Mouse (Mus musculus) cerebellum, postnatal 4 days (tissue): ENCODE results near the gene Top3b.
"Not testable (repeated sequence)": the region's sequence is repeated elsewhere in the genome, so short reads cannot be mapped to it uniquely, and the experiment has no call there.

Source experiments
- DNase-seq, 2 experiments: peaks; one replicate each; pipeline ENCODE4 v3.0.0; 2022; ENCODE audit warnings: low spot score in 2 of 2, mixed read lengths in 1 of 2

Top3b gene

DNA sequence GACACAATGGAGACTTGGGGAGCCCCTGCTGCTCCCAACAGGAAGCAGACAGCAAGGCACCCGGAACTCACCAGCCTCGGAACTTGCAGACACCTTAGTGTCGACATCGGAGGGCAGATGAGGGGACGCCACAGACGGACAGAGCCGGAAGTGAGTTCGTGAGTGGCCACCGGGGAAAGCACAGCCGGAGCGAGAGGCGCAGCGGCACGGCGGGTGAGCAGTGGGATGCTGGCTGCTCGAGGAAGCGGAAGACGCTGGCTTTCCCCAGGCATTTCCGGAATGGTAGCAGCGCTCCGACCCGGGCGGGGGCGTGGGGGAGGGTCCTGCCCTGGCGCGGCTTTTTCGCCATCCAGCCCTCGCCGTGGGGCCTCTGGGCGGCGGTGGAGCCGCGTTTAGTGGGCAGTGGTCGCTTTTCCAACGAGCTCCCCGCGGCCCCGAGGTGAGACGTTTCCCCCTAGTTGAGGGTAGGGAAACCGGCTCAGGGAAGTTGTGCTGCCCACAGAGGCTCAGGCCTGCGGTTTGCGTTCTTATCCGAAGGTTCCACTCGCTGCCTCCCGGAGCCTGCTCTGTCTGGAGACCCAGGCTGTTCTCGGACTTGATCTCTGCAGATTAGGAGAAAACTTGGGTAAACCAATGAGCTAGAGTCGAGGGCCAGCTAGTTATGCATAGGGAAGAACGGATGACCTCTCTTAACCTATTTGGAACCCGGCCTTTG lies at the start of gene Top3b, which contains the start of gene Vpreb1:
Gene Top3b, plus strand, starts transcription at position 120 of the 715 bp plus-strand sequence.
Gene Vpreb1, minus strand, starts transcription at position 227 of the 715 bp plus-strand sequence.
- DNase-seq = peak; percentile 78 to 84

GRCm38 (mm10) chr16:16825476-16825875 lies 45.1 kb upstream of the Top3b start:
- DNase-seq = no peak

DNA sequence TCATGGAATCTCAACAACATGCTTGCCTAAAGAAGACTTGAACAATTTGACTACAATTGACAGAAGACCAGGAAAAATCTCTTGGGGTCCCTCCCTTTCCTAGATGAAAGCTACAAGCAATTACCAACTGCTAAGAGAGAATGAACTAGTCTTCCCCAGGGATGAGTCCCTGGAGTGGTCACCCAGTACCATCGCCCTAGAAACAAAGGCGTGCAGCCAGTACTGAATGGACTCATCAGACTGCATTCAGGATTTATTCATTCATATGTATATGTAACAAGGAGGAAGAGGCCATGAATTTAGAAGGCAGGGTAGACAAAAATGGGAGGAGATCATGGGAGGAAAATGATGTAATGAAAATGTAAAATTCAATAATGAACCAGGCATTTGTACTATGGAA lies 44.3 kb upstream of the Top3b start:
- DNase-seq = no peak

DNA sequence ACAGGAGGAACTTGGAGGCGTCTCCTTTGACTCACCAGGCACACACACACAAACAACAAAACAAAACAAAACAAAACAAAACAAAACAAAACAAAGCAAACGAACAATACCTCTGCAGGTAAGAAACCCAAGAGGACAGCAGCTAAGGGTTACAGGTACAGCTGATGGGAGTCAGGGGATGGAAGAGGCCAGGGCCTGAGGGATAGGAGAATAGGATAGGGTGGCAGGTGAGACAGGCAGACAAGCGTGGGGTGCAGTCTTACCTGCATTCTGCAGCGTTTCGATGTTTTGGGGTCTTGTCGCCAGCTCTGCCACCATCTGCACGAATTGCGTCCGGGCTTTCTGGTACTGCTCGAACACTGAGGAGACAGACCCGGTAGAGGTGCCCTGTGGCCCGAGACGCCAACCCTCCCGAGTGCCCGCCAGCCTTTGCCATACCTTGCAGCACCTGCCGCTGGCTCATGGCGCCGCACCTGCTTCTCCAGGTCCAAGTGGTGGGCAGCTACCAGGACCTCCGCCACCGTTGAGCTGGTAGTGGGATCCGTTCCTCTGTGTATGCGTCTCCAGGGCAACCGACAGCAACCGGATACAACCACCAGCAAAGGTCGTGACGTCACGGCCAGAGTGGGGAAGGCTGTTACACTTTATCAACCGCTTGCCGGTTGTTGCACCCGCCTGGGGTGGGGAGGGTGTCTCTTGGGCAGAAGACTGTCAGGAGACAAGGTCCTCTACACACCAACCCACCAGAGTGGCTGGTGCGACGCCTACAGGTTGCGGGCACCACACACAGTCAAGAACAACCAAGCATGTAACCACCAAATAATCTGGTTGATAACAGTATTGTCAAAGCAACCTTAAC lies 41.5 kb upstream of the Top3b start, which contains the start of gene Spag6l:
Gene Spag6l, minus strand, starts transcription at position 700 of the 859 bp plus-strand sequence.
- DNase-seq = peak in 1 of 2 experiments; percentile 37

DNA sequence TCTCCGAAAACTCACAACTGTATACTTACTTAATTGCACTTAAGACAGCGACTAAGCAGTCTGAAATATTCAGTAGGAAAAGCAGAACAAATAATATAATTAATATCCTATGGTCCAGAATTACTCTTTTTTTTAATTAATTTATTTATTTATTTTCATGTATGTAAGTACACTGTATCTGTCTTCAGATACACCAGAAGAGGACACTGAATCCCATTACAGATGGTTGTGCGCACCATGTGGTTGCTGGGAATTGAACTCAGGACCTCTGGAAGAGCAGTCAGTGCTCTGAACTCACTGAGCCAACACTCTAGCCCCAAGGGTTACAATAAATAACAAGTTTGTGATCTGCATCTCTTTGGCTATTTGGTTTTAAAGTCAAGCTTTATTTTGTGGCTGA lies 40.9 kb upstream of the Top3b start:
- DNase-seq = no peak

GRCm38 (mm10) chr16:16849196-16849595 lies 21.3 kb upstream of the Top3b start:
- no peak for DNase-seq

GRCm38 (mm10) chr16:16852411-16852810 lies 18.1 kb upstream of the Top3b start:
- no peak for DNase-seq

GRCm38 (mm10) chr16:16854836-16855235 lies 15.7 kb upstream of the Top3b start:
- DNase-seq = no peak

- DNase-seq = no peak
Measured at GRCm38 (mm10) chr16:16855541-16855940, 15.0 kb upstream of the Top3b start.

DNA sequence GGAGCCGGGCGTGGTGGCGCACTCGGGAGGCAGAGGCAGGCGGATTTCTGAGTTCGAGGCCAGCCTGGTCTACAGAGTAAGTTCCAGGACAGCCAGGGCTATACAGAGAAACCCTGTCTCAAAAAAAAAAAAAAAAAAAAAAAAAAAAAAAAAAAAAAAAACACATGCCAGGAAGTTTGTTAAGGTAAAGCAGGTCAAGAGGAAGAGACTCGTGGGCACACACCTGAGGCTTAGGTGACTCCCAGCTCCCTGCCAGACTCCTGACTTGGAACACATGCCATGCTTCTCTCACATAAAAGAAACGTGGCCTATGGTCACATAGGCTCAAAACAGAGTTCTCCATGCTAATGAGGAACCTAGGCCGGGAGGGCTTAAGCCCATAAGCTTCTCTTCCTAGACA lies 14.5 kb upstream of the Top3b start:
- DNase-seq = not testable (repeated sequence)

DNA sequence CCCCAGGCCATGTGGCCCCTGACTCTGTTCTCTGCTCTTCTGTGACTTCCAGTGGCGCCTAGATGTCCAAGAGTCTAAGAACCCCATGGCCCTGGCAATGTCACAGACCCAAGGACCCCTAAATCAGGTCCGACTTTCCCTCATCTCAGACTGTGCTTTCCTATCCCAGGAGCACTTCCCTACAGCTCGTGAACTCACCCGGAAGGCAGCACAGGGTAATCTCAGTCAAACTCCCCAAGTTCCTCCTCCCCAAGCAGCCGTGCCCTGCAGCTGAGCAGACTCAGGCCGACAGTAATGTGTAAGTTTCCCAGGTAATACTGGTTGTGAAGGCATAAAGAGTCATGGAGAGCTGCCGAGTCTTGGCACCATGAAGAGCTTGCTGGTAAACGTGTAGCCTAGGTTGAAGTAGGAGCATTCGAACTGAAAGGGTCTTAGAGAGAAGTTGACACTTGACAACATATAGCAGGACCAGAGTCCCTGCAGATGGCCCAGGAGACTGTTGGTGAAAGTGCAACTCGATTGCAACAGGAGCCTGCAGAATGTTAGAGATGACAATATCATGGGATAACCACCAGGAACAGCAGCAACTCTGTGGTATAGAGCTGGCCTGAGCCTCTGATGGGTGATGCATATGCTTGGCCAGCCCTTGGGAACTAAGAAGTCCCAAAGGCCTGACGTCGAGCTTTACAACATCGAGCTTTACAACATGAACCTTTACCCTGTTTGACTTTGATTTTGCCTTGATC lies 13.6 kb upstream of the Top3b start:
- DNase-seq = no peak

DNA sequence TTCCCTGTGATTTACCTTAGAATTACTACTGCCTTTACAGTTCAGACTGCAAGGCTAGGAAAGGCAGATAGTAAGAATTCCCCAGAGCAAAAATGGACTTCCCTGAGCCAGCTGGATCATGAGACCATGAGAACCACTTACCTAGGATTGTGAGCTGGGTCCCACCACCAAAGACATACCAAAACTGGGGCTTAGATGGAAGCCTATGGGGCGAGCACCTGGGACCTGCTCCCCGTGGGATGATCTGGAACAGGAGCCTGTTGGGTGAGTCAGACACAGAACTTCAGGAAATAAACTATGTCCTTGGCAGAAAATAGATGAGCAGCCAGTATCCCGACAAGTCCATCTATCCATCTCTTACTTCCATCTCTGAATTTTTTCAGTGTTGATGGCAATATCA lies 8.2 kb upstream of the Top3b start:
- DNase-seq = no peak

GRCm38 (mm10) chr16:16863978-16864377 lies 6.6 kb upstream of the Top3b start, which contains the start of gene Igll1:
Gene Igll1 (minus strand): TSS chr16:16863985.
- DNase-seq = no peak

- DNase-seq = no peak
Measured at GRCm38 (mm10) chr16:16865217-16865616, 5.3 kb upstream of the Top3b start.

GRCm38 (mm10) chr16:16865696-16866561 lies 4.6 kb upstream of the Top3b start:
- no peak for DNase-seq

- DNase-seq = no peak
Measured at GRCm38 (mm10) chr16:16870241-16870616, 307 bp upstream of the Top3b start.

DNA sequence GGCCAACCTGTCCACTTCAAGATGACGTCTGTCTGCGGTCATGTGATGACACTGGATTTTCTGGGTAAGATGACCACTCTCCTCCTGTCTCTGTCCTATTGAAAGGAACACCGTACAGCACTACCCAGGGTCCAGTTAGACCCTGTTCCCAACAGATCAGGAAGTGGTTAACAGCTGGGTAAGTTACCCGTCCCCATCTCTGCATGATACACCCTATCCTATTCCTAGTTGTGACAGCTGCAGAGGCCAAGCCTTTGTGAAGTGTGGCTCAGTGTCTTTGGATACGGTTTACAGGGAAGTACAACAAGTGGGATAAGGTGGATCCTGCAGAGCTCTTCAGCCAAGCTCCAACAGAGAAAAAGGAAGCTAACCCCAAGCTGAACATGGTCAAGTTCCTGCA lies 8.5 kb downstream of the Top3b start:
- DNase-seq = no peak

DNA sequence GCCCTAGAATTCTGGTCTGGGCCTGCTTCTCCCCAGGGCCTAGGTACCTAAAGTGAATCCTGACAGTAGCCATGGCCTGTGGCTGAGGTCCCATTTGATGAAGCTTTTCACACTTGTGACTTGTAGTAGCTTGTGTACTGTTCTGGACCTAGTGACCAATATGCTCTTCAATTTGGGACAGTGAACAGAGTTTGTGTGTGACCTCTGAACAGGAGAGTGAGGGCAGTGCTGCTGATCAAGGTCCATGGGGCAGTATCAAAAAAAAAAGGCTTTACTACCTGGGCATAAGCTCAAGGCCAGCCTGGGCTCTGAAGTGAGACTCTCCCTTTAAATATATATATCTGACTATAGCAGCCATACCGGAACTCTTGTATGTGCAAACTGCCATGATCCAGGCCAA lies 17.8 kb downstream of the Top3b start:
- no peak for DNase-seq

DNA sequence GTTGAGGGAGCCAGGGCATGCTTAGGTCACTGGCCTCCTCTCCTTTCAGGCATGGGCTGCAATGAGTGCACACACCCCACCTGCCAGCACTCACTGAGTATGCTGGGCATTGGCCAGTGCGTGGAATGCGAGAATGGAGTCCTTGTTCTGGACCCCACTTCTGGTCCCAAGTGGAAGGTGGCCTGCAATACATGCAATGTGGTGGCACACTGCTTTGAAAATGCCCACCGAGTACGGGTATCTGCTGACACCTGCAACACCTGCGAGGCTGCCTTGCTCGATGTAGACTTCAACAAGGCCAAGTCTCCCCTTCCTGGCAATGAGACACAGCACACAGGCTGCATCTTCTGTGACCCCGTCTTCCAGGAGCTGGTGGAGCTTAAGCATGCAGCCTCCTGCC lies 21.8 kb downstream of the Top3b start:
- no peak for DNase-seq

DNA sequence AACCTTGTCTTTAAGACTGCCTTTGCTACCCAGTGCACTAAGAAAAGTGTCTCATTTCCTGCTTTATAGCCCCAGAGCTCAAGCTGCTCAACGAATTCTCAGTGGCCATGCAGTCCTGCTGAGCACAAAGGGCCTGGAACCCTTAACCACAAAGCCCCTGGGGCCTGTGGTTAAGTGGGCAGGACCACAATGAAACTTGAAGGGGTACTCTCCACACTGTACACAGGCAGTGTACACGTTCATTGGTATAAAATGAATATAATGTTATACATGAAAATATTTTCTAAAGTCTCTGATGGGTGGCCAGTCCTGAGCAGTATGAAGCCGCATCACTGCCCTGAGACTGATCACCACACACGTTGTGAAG lies 25.5 kb downstream of the Top3b start:
- no peak for DNase-seq

- peak; percentile 93 to 96 for DNase-seq
Measured at GRCm38 (mm10) chr16:16896382-16897055, 26.0 kb downstream of the Top3b start, which contains the start of gene Ppm1f. Gene Ppm1f (plus strand): TSS chr16:16896469.
